Mouse (Mus musculus) retina, postnatal 1 day (tissue): ENCODE measurements at regions not wholly inside any gene's neighbourhood (a gene's known extent, or its start where the extent isn't known, plus 50 kb on each side); places are given as distances from the start of the nearest gene placed in this dataset.

ENCODE experiments used
- DNase-seq: peaks from one replicate; pipeline ENCODE4 v3.0.0-alpha.2; 2012

DNA sequence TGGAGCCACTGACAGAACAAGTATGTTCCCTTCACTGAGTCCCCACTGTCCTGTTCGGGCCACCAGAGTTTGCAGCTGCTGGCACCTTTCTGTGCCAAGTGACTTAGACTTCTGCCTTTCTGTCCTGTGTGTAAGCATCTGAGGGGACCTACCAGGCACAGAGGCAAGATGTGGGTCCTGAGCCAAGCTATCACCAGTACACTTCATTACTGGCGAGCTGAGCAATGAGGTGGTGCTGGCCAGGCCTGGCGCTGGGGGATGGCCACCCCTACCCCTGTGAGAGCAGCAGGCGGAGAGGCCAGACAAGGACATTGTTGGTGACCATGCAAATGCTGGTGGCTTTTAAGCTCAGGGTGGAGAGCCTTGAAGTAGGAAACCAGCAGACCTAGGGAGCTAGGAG is 87.6 kb upstream of the Mrps6 start:
- DNase-seq = no peak

DNA sequence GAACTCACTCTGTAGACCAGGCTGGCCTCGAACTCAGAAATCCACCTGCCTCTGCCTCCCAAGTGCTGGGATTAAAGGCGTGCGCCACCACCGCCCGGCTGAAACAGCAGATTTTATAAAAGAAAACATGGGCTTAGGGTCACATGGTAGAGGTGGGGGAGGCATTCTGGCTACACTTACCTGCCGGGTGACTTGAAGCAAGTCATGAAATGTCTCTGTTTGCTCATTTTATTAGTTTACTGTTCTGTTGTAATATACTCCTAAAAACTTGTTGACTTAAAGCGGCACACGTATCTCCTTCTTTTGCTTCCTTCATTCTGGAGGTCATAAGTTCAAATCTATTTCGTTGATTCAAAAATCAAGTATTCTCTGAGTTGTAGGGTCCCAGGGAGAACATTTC is 84.9 kb upstream of the Mrps6 start:
- DNase-seq = no peak

DNA sequence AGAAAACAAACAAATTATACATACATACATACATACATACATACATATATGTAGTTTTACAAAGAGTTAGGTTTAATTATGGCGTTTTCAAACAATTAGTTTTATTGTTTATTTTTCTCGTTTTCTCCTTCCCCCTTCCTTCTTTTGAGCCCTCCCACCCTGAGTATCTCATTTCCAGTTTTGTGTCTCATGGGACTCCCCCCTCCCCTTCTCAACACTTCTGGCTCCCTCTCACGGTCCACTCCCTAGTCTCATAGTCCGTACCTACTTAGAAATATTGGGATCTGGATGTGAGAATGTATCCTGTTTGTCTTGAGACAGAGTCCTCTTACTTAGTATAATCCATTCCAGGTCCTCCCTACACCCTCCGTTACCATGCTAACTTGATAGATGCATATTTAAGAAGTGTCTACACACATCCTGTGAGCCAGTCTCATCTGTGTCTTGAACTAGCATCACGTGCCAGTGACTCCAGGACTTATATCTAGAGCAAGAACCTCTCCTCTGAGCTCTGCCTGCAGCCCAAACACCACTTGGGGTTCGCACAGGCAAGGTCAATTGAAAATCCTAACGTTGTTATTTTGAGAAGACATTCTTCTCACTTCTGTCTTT is 81.8 kb upstream of the Mrps6 start:
- no peak for DNase-seq

DNA sequence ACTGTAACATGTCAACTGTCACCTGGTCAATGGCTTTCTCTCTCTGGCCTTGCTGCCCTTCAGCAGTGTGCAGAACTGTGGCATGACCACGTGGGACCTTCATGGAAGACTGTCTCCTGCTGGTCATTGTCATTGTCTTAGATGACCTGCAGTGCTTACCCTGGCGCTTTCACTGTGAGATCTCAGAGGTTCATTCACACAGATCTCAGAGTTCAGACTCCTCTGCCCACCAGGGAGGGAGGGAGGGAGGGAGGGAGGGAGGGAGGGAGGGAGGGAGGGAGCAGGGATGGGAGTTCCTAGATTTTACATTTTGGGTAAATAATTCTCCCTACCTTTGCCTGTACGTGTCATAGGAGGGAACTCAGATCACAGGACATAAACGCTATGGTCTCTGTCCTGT is 79.6 kb upstream of the Mrps6 start:
- peak; percentile 20 for DNase-seq

DNA sequence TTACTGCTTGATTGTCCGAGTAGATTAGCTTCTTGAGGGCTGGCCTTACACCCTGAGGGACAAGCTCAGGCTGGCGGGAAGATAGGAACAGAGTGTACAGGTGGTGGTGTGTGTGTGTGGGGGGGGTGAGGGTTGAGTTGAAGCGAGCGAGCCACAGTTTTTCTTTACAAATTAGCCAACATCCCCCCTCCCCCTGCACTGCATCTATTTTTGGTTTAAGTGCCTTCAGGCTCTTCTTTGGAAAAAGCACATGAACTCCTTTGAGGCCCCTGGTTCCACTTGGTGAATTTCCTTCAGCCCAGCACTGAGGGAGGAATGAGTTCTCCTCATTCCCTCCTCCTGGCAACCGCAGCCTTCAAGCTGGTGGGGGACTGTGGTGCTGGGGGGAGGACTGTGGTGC is 79.2 kb upstream of the Mrps6 start:
- peak; percentile 44 for DNase-seq

DNA sequence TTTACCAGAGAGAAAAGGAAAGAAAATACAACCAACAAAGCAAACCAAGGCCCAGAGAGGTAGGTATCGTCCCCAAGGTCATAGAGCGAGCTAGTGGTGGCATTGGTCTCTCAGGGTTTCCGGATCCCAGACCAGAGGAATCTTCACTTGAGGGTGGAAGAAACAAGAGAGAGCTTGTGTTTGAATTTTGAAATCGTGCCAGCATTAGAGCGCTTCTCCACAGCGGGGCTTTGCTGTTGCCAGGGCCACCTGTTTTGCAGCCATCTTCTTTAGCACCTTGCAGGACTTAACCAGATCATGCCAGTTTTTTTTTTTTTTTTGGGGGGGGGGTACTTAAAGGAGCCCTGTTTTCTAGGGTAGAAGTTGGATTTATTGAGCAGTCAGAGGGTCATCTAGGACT is 77.6 kb upstream of the Mrps6 start:
- no peak for DNase-seq

DNA sequence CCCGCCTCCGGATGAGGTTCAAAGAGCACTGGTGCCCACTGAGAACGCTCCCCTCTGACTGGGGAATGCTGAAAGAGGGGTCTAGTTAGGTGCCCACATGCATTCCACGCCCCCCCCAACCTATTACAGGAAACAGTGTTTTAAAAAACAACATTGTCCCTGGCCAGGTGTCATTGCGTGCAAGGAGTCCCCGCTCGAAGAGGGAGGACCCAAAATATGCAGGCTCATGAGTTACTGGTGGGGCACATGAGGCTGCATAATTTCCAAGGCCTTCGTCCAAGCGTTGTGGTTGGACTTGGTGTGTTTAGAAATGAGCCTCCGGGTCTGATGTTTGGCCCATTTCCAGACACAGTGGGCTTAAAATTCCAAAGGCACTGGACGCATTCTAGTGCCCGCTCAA is 72.9 kb upstream of the Mrps6 start:
- DNase-seq = no peak

DNA sequence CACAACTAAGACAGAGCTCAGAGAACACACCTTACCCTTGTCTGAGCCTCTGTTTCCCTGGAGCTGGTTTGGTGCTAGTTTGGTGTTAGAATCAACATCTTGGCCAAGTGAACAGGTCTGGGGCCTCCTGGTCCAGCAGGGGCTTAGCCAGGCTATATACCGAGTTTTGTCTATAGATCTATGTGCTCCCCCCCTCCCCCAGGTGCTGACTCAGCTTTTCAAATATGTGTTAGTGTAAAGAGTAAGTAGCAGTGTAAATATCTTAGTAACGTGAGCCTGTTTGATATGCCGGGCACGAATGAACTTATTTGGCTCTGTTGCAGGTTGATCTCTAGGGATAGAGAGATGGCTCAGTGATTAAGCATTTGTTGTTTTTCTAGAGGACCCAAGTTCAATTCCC is 68.7 kb upstream of the Mrps6 start:
- no peak for DNase-seq

DNA sequence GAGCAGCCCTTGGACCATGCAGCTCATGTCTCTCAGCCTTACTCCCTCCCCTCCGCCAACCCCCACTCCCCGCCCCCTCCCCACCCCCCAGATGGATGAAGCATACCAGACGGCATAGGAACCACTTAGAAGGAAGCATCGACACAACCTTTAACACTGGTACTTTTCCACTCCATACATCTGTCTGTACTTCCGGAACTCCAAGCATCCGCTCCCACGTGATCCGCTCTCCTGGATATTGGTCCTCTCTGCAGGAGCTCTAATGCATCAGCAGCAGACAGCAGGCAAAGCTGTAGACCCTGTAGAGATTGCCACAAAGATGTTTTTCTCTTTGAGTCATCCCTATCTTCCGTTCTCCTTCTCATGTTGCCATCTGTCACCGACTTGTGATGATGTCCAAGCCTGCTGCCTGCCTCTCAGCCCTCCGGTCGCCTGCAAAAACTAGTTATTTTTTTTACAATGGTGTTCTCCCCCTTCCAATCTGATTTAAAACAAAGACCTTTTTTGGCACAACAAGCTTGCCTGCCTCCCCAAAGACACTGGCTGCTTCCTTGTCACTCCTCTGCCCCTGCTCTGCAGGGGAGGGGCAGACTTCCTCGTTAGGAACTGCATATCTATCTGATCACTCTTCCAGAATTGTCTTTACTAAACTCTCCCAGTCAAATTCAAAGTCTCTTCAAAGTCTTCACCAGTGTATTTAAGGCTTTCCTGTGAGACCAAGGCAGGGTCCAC is 62.4 kb upstream of the Mrps6 start:
- peak; percentile 45 for DNase-seq

DNA sequence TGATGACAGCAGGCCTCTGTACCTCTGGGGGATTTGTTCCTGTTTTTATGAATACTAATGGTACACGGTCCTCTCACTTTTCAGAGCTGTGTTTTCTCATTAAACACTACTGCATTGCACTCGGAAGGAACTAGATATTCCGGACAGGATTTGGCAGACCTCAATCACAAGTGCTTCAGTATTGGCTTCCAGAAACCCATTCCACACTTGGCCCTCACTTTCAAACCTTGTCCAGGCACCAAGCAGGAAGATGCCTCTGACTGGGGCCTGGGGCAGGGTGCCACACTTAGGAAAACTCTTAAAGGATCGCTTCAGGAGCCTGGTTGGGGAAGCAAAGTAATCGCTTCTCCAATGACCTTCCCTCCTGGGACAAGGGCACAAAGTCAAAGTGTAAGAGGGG is 50.7 kb upstream of the Mrps6 start:
- no peak for DNase-seq
